Mouse (Mus musculus) hindbrain, embryonic 13.5 days (tissue): ENCODE results near the gene Oas1f. TPM values are rescaled to one million over a fixed set of nuclear protein-coding genes. Genes with fewer than 3 reads are reported as not detected.
"Not testable (repeated sequence)": the region's sequence is repeated elsewhere in the genome, so short reads cannot be mapped to it uniquely, and the experiment has no call there.

Experiments
- ATAC-seq: fragments of 200-750 bp; cut with Nextera tagmentation; 2 replicates; pipeline ENCODE4 v1.8.0; 2017; ENCODE audit warnings: moderate TSS enrichment; ENCODE audit not compliant: low FRiP score
- H3K27ac ChIP-seq: fragments of 300-500 bp; sonication (generic); 2 replicates; pipeline ENCODE4 v1.5.1; 2015; ENCODE audit warnings: inconsistent platforms, mild to moderate bottlenecking, moderate library complexity
- H3K27me3 ChIP-seq: fragments of 300-500 bp; sonication (generic); 2 replicates; pipeline ENCODE4 v1.6.1; 2015; ENCODE audit warnings: mild to moderate bottlenecking, inconsistent platforms
- H3K36me3 ChIP-seq: fragments of 300-500 bp; sonication (generic); 2 replicates; pipeline ENCODE4 v1.6.1; 2015; ENCODE audit warnings: mild to moderate bottlenecking, inconsistent platforms
- H3K4me1 ChIP-seq: fragments of 300-500 bp; sonication (generic); replicated peaks from 2 replicates; pipeline ENCODE4 v1.6.1; 2015; ENCODE audit warnings: inconsistent platforms
- H3K4me2 ChIP-seq: fragments of 300-500 bp; sonication (generic); 2 replicates; pipeline ENCODE4 v1.6.1; 2015; ENCODE audit warnings: inconsistent platforms, mild to moderate bottlenecking, moderate library complexity
- H3K4me3 ChIP-seq: fragments of 300-500 bp; sonication (generic); 2 replicates; pipeline ENCODE4 v1.5.1; 2015; ENCODE audit warnings: mild to moderate bottlenecking, inconsistent platforms
- H3K9ac ChIP-seq: fragments of 300-500 bp; sonication (generic); 2 replicates; pipeline ENCODE4 v1.6.1; 2015; ENCODE audit warnings: mild to moderate bottlenecking, inconsistent platforms
- H3K9me3 ChIP-seq: fragments of 300-500 bp; sonication (generic); 2 replicates; pipeline ENCODE4 v1.6.1; 2016; ENCODE audit warnings: inconsistent platforms
- WGBS: fragments of 180-500 bp; shearing (Covaris S2); methylation state at CpG from one replicate; pipeline ENCODE4 v1.1.7; 2015; 5-methylcytosine and 5-hydroxymethylcytosine counted together
- microRNA-seq: library from miRNA; unstranded; fragments of <30 nt; microRNA quantifications from one replicate; pipeline ENCODE4, GENCODE M21; 2016
- polyA plus RNA-seq: library from polyadenylated mRNA; unstranded; fragments of >200 nt; fragmentation: Nextera tagmentation; extraction: Ambion mirVana; gene quantifications from 2 replicates; pipeline ENCODE4 v1.2.1, GENCODE M21; 2015

Oas1f gene
- polyA plus RNA-seq, 1 experiment from 2014 or later = not detected

DNA sequence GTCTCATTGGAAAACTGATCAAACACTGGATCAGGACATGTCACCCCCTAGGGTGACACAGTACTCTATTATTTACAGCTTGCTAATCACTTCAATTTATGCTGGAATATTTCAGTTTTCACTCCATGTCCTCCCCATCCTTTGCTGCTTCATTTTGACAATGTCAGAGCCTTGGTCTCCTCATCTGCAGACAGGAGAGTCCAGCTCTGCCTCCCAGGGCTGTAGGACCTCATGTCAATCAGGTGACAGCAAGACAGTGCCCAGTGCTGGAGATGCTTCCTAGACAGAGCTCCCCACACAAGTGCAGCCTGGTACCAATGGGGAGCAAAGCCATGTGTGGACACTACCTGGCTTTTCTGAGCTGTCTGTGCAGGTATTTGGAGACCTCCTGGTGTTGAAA, 51.6 kb downstream of the Oas1f start:
- no peak for ATAC-seq
- no peak overlapping the region for H3K9ac ChIP-seq
- no peaks in the 10 kb centered on the region for H3K36me3 ChIP-seq
- H3K27ac ChIP-seq = no peak overlapping the region
- H3K9me3 ChIP-seq = peaks cover 6% of the 10 kb centered on the region; the same call in 1 of the 2 replicates
- no peak overlapping the region for H3K4me2 ChIP-seq
- no peaks in the 10 kb centered on the region for H3K27me3 ChIP-seq
- H3K4me3 ChIP-seq = no peak overlapping the region
- no peaks in the 10 kb centered on the region for H3K4me1 ChIP-seq

- peaks cover 6% of the 10 kb centered on the region; the same call in 1 of the 2 replicates for H3K9me3 ChIP-seq
- no peak for ATAC-seq
- no peaks in the 10 kb centered on the region for H3K27me3 ChIP-seq
- no peak overlapping the region for H3K4me3 ChIP-seq
- no peak overlapping the region for H3K27ac ChIP-seq
- 91% methylated on average over 1 of the region's 1 CpGs for WGBS
- no peak overlapping the region for H3K4me2 ChIP-seq
- no peaks in the 10 kb centered on the region for H3K4me1 ChIP-seq
- H3K9ac ChIP-seq = no peak overlapping the region
- no peaks in the 10 kb centered on the region for H3K36me3 ChIP-seq
Measured at GRCm38 (mm10) chr5:120900666-120901065, 53.5 kb downstream of the Oas1f start.

- H3K9ac ChIP-seq = no peak overlapping the region
- H3K4me3 ChIP-seq = no peak overlapping the region
- no peak overlapping the region for H3K27ac ChIP-seq
- peaks cover 6% of the 10 kb centered on the region; the same call in 1 of the 2 replicates for H3K9me3 ChIP-seq
- ATAC-seq = no peak
- H3K27me3 ChIP-seq = no peaks in the 10 kb centered on the region
- H3K36me3 ChIP-seq = no peaks in the 10 kb centered on the region
- 96% methylated on average over 5 of the region's 5 CpGs for WGBS
- H3K4me1 ChIP-seq = no peaks in the 10 kb centered on the region
- H3K4me2 ChIP-seq = no peak overlapping the region
Measured at GRCm38 (mm10) chr5:120902056-120902455, 54.9 kb downstream of the Oas1f start.

DNA sequence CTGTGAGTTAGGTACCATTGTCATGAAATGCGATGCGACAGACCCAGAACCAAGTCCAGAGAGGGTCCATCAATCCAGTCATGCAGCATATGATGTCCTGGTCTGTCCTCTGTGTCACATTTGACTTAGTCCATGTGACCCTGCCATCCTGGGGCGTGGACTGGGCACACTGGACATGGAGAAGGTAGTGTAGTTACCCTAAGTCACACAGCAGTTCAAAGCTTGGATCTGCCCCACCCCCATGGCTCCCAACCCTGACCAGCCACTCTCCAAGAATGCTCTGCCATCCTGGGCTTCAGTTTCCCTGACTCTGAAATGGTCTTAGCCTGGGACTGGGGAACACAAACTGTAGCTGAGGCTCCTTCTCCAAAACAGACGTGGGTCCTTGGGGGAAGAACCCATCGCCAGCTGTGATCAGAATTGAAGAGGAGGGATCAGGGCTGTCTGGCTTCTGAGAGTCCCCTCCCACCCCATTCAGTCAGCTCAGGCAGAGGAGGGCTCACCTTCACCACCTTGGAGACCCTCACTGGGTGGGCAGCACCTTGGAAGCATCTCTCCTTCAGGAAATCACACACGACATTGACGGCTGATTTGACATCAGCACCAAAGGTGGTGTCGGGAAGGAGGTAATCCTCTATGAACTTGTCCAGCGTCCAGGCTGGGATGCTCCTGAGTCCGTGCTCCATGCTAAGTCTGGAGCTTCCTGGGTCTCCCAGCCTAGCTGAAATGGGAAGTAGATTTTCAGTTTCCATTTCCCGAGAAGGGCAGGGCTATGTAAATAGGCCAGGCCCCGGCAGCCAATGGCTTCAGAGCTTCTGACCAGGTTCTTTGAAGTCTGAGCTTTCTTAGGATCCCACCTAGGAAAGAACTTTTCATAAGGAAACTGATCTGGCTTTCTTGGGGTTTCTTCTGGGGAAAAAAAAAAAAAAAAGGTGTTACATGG, 59.9 kb downstream of the Oas1f start, which contains the start of gene Oas1a:
Gene Oas1a (minus strand): TSS at position 731 of the 943 bp plus-strand sequence.
- H3K27me3 ChIP-seq = not testable (repeated sequence)

More for the DNA sequence above, 59.9 kb downstream of the Oas1f start, which contains the start of gene Oas1a:
- H3K4me1 ChIP-seq, H3K9me3 ChIP-seq, H3K4me3 ChIP-seq, H3K9ac ChIP-seq, H3K4me2 ChIP-seq, H3K36me3 ChIP-seq, H3K27ac ChIP-seq, ATAC-seq: not testable (repeated sequence)
- 40% methylated on average over 9 of the region's 12 CpGs for WGBS

Small RNA genes lying within 50 kb of the gene (microRNA-seq; reads per million reads assigned to microRNA genes)
- not detected for gene Gm22907

Other genes with a start within 250 kb of the Oas1f start
- 26.2 TPM in 2 replicates for gene Rita1, start 234.8 kb upstream of the Oas1f start, polyA plus RNA-seq
- gene Ddx54, start 234.6 kb upstream of the Oas1f start, polyA plus RNA-seq = 44.0 and 47.7 TPM in 2 replicates
- 0.28 and 0.49 TPM in 2 replicates for gene Cfap73, start 213.1 kb upstream of the Oas1f start, polyA plus RNA-seq
- gene Rasal1, start 198.6 kb upstream of the Oas1f start, polyA plus RNA-seq = 0.14 TPM in 2 replicates
- gene Dtx1, start 135.4 kb upstream of the Oas1f start, polyA plus RNA-seq = 34.5 and 34.8 TPM in 2 replicates
- 0.14 and 0.25 TPM in 2 replicates for gene Oas2, start 97.5 kb upstream of the Oas1f start, polyA plus RNA-seq
- 0.65 and 0.69 TPM in 2 replicates for gene Oas3, start 69.7 kb upstream of the Oas1f start, polyA plus RNA-seq
- 0.35 TPM in 1 of 2 replicates, not detected in the other for gene Oas1e, start 51.8 kb upstream of the Oas1f start, polyA plus RNA-seq
- 0.54 and 0.57 TPM in 2 replicates for gene Oas1c, start 34.9 kb upstream of the Oas1f start, polyA plus RNA-seq
- not detected in 2 replicates for gene Oas1h, start 14.1 kb downstream of the Oas1f start, polyA plus RNA-seq
- gene Oas1g, start 40.2 kb downstream of the Oas1f start, polyA plus RNA-seq = 0.19 TPM in 1 of 2 replicates, not detected in the other
- gene Oas1a, start 60.2 kb downstream of the Oas1f start, polyA plus RNA-seq = 0.49 and 0.85 TPM in 2 replicates
- not detected in 2 replicates for gene Oas1d, start 67.2 kb downstream of the Oas1f start, polyA plus RNA-seq
- 15.0 and 16.1 TPM in 2 replicates for gene Rph3a, start 162.7 kb downstream of the Oas1f start, polyA plus RNA-seq